Mouse (Mus musculus) left cerebral cortex, adult 8-10 months (tissue): ENCODE measurements around the gene Zfp583. TPM values are rescaled to one million over a fixed set of nuclear protein-coding genes. Genes with fewer than 3 reads are reported as not detected.

Experiments
- DNase-seq, 2 experiments: peaks; one replicate each; pipeline ENCODE4 v3.0.0; 2022; ENCODE audit warnings: low spot score in 2 of 2
- total RNA-seq, 4 experiments: library from RNA; stranded (reverse); gene quantifications; 2 replicates each; pipeline ENCODE4 v1.2.4; 2022

The Zfp583 gene
- total RNA-seq, 4 experiments from 2014 or later: 9.3 to 10.0 (median 9.6) TPM

- DNase-seq: peak; percentile 89 to 98
Measured at GRCm38 (mm10) chr7:6285842-6286705, 45.0 kb downstream of the Zfp583 start, which contains the start of gene Zfp667. Gene Zfp667, plus strand, starts transcription at chr7:6286579.

GRCm38 (mm10) chr7:6285366-6285765 lies 45.7 kb downstream of the Zfp583 start:
- no peak for DNase-seq

GRCm38 (mm10) chr7:6284442-6285012 lies 46.6 kb downstream of the Zfp583 start:
- no peak for DNase-seq

- DNase-seq: peak; percentile 75 to 80
Measured at GRCm38 (mm10) chr7:6283451-6284075, 47.5 kb downstream of the Zfp583 start.

- DNase-seq: peak in 1 of 2 experiments; percentile 47
Measured at GRCm38 (mm10) chr7:6282749-6283148, 48.3 kb downstream of the Zfp583 start.

GRCm38 (mm10) chr7:6277906-6278305 lies 53.2 kb downstream of the Zfp583 start:
- no peak for DNase-seq

GRCm38 (mm10) chr7:6265695-6266094 lies 65.4 kb downstream of the Zfp583 start:
- DNase-seq: no peak

Other genes with a start within 250 kb of the Zfp583 start
- gene Zfp787, start 175.3 kb downstream of the Zfp583 start, total RNA-seq: 10 to 100 TPM; 29.2 to 35.3 (median 32.1) TPM
- 10 to 100 TPM; 43.8 to 54.2 (median 49.5) TPM for gene Zfp444, start 159.1 kb downstream of the Zfp583 start, total RNA-seq
- not detected for gene Galp, start 134.2 kb downstream of the Zfp583 start, total RNA-seq
- not detected for gene Zscan5b, start 109.0 kb downstream of the Zfp583 start, total RNA-seq
- not detected for gene Epp13, start 78.6 kb downstream of the Zfp583 start, total RNA-seq
- gene Zfp667, start 44.7 kb downstream of the Zfp583 start, total RNA-seq: 10 to 100 TPM; 10.8 to 16.0 (median 12.8) TPM
- 1 to 10 TPM; 5.0 to 6.8 (median 5.9) TPM for gene Gm3854, start 12.5 kb upstream of the Zfp583 start, total RNA-seq
- gene Zfp78, start 32.0 kb upstream of the Zfp583 start, total RNA-seq: 1 to 10 TPM; 3.6 to 9.3 (median 6.7) TPM
- gene Zfp28, start 52.0 kb upstream of the Zfp583 start, total RNA-seq: 10 to 100 TPM in 1 of 4 experiments, 1 to 10 TPM in 3; 7.0 to 11.6 (median 9.3) TPM
- 10 to 100 TPM; 16.9 to 20.0 (median 18.4) TPM for gene Smim17, start 67.4 kb upstream of the Zfp583 start, total RNA-seq
- gene Gm20715, start 79.0 kb upstream of the Zfp583 start, total RNA-seq: under 1 TPM; 0.20 to 0.46 (median 0.31) TPM
- 1 to 10 TPM; 1.2 to 3.7 (median 2.0) TPM for gene Olfr1344, start 107.4 kb upstream of the Zfp583 start, total RNA-seq
- gene Olfr1336, start 124.9 kb upstream of the Zfp583 start, total RNA-seq: under 1 TPM in 2 of 4 experiments, not detected in 2; 0.09 to 0.15 TPM
- not detected for gene Olfr1346, start 135.8 kb upstream of the Zfp583 start, total RNA-seq
- not detected for gene Olfr5, start 155.7 kb upstream of the Zfp583 start, total RNA-seq
- not detected for gene Olfr1347, start 168.5 kb upstream of the Zfp583 start, total RNA-seq
- not detected for gene Olfr1348, start 177.5 kb upstream of the Zfp583 start, total RNA-seq
- not detected for gene Olfr1349, start 191.7 kb upstream of the Zfp583 start, total RNA-seq
- not detected for gene Olfr1350, start 233.6 kb upstream of the Zfp583 start, total RNA-seq